Mouse (Mus musculus): ENCODE measurements around the gene Fyn. TPM values are rescaled to one million over a fixed set of nuclear protein-coding genes. Genes with fewer than 3 reads are reported as not detected.

Fyn gene
- polyA plus RNA-seq, 1 experiment from 2014 or later: 6.5 TPM

DNA sequence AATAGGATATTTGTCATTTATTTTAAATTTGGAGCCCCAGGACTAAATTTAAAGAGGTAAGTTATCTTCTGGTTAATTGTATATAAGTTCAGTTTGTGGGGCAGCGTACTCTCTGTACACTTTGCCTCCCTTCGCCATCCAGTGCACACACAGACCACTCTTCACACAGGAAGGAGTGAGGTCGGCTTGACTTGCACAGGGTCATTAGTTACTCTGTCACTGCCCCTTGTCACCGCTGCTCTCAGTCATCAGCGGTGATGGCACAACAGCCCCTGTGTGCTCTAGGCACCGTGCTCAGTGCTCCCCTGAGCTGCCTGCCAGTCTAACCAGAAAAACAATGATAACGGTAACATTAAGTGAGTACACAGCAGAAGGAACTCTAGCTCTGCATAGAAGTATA is 21.9 kb downstream of the Fyn start:
- 83% methylated on average over 7 of the region's 7 CpGs for WGBS (ENCODE audit: insufficient replicate concordance)
- H3K4me1 ChIP-seq (ENCODE audit: insufficient read depth): peaks cover 6% of the 10 kb centered on the region; the same call in 1 of the 2 replicates
- H3K4me2 ChIP-seq (ENCODE audit: low read depth, low read length): no peak overlapping the region
- H3K4me3 ChIP-seq (ENCODE audit: low read depth, low read length): no peak overlapping the region
- H3K27me3 ChIP-seq (ENCODE audit: insufficient read depth, low read length): no peaks in the 10 kb centered on the region
- H3K9me3 ChIP-seq (ENCODE audit: low read length): peaks cover 5% of the 10 kb centered on the region; the same call in 1 of the 2 replicates
- DNase-seq (no peak), ATAC-seq (no peak)
- peaks cover 4% of the 10 kb centered on the region for H3K36me3 ChIP-seq (replicated peaks; ENCODE audit: insufficient read depth, low read length)
- no peak overlapping the region for H3K9ac ChIP-seq (replicated peaks)
- H3K27ac ChIP-seq (ENCODE audit: low read depth): no peak overlapping the region
- no peak for TF ChIP-seq CTCF (IDR thresholded peaks at IDR 0.05; ENCODE audit: low read depth)
- no peak for TF ChIP-seq EP300 (IDR thresholded peaks at IDR 0.05; ENCODE audit: low read depth)

DNA sequence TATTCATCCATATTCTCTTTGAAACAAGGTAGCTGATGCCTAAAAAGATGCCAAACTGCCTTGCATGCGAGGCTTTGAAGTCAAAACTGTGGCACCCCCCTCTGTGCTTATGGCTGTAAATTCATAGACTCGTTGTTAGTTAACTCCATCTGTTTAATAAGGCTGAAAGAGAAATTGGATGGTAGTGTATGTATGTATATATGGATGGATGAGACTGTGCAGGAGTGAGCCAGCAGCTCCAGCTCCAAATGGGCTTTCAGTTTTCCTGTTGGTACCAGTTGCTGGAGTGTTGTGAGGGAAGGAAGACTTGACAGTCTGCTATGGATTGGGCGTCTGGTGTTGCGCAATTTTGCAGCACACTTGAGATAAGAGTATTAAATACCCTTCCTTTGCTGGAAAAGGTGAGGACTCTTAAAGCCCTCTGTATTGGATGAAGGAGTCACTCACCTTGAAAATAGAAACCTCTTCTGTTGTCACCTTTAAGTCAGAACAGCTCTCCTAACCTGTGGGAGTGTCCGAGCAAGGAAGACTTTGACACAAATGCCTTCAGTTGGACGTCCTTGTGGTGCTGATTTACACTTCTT is 24.3 kb downstream of the Fyn start:
- DNase-seq (no peak), ATAC-seq (no peak)
- Histone ChIP-seq H3K27me3 (ENCODE audit: insufficient read depth, low read length) (no peaks in the 10 kb centered on the region), H3K4me1 (ENCODE audit: insufficient read depth) (0 out of 2 replicates have a peak, but pooled peaks cover 2% of the 10 kb centered on the region), H3K4me2 (ENCODE audit: low read depth, low read length) (no peak overlapping the region), H3K9ac (replicated peaks) (no peak overlapping the region), H3K27ac (ENCODE audit: low read depth) (no peak overlapping the region), H3K4me3 (ENCODE audit: low read depth, low read length) (no peak overlapping the region), H3K36me3 (replicated peaks; ENCODE audit: insufficient read depth, low read length) (peaks cover 4% of the 10 kb centered on the region), H3K9me3 (ENCODE audit: low read length) (peaks cover 5% of the 10 kb centered on the region; the same call in 1 of the 2 replicates)
- TF ChIP-seq CTCF (IDR thresholded peaks at IDR 0.05; ENCODE audit: low read depth) (no peak), EP300 (IDR thresholded peaks at IDR 0.05; ENCODE audit: low read depth) (no peak)
- WGBS (ENCODE audit: insufficient replicate concordance): 76% methylated on average over 6 of the region's 6 CpGs

DNA sequence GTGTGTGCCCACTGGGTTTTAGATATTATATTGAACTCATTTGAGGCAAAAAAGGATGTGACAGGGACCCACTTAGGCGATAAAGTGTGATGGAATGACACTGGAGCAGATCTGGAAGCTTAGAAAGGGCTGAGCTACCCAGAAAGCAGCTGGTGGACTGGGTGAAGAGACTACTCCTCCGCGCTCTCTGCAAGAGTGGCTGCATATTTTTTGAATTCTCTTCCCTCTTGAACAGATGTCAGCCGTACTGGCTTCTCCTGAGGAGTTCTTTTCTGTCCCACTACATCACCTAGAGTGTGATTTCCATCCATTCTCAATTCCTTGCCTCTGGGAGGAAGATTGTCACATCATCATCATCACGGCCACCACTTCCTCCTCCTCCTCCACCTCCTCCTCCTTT is 26.9 kb downstream of the Fyn start:
- Histone ChIP-seq H3K9me3 (ENCODE audit: low read length) (peaks cover 4% of the 10 kb centered on the region; the same call in 1 of the 2 replicates), H3K4me3 (ENCODE audit: low read depth, low read length) (no peak overlapping the region), H3K36me3 (replicated peaks; ENCODE audit: insufficient read depth, low read length) (peaks cover 4% of the 10 kb centered on the region), H3K27ac (ENCODE audit: low read depth) (no peak overlapping the region), H3K4me2 (ENCODE audit: low read depth, low read length) (no peak overlapping the region), H3K27me3 (ENCODE audit: insufficient read depth, low read length) (no peaks in the 10 kb centered on the region), H3K4me1 (ENCODE audit: insufficient read depth) (no peaks in the 10 kb centered on the region), H3K9ac (replicated peaks) (no peak overlapping the region)
- 86% methylated on average over 5 of the region's 5 CpGs for WGBS (ENCODE audit: insufficient replicate concordance)
- no peak for ATAC-seq
- no peak for DNase-seq
- no peak for TF ChIP-seq EP300 (IDR thresholded peaks at IDR 0.05; ENCODE audit: low read depth)
- TF ChIP-seq CTCF (IDR thresholded peaks at IDR 0.05; ENCODE audit: low read depth): no peak

DNA sequence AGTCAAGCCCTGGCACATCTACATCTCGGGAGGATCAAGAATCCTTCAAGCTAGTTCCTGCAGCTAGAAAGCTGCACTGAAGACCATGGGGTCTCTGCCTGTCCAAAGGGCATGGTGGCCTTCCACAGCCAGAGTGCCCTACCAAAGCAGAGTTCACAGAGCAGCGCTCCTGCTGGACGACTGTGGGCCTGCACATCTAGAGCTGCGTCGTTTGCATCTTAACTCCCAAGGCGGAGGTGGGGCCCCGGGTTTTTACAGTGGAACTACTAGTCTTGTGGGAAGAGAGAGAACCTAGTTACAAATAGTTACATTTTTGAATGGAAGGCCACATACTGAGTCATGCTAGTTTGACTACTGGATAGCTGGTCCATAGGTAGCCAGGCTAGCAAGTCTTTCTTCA is 30.3 kb downstream of the Fyn start:
- DNase-seq (no peak), ATAC-seq (no peak)
- H3K4me2 ChIP-seq (ENCODE audit: low read depth, low read length): no peak overlapping the region
- no peaks in the 10 kb centered on the region for H3K36me3 ChIP-seq (replicated peaks; ENCODE audit: insufficient read depth, low read length)
- H3K27ac ChIP-seq (ENCODE audit: low read depth): no peak overlapping the region
- no peaks in the 10 kb centered on the region for H3K4me1 ChIP-seq (ENCODE audit: insufficient read depth)
- H3K9ac ChIP-seq (replicated peaks): no peak overlapping the region
- H3K4me3 ChIP-seq (ENCODE audit: low read depth, low read length): no peak overlapping the region
- TF ChIP-seq EP300 (IDR thresholded peaks at IDR 0.05; ENCODE audit: low read depth) (no peak), CTCF (IDR thresholded peaks at IDR 0.05; ENCODE audit: low read depth) (no peak)
- H3K27me3 ChIP-seq (ENCODE audit: insufficient read depth, low read length): no peaks in the 10 kb centered on the region
- WGBS (ENCODE audit: insufficient replicate concordance): 82% methylated on average over 7 of the region's 7 CpGs
- H3K9me3 ChIP-seq (ENCODE audit: low read length): no peaks in the 10 kb centered on the region

DNA sequence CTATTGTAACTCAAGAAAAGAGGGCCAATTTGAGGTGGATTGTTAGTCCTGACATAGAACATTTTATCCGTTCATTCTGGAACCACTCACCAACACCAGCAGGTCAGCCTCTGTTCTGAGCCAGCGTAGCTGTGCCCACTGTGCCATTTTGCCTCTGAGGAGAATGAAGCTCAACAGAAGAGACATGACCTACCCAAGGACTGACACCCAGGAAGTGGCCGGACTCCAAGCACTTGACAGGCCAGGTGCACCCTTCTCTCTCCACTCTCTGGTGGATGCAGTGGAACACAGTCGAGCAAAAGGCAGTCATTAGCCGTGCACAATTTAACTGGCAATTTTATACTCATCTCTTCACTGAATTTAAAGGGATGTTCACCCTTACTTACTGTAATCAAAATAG is 31.5 kb downstream of the Fyn start:
- H3K9me3 ChIP-seq (ENCODE audit: low read length): no peaks in the 10 kb centered on the region
- no peaks in the 10 kb centered on the region for H3K4me1 ChIP-seq (ENCODE audit: insufficient read depth)
- H3K9ac ChIP-seq (replicated peaks): no peak overlapping the region
- no peak for ATAC-seq
- 90% methylated on average over 5 of the region's 5 CpGs for WGBS (ENCODE audit: insufficient replicate concordance)
- no peak for DNase-seq
- H3K4me3 ChIP-seq (ENCODE audit: low read depth, low read length): no peak overlapping the region
- no peak overlapping the region for H3K27ac ChIP-seq (ENCODE audit: low read depth)
- no peak overlapping the region for H3K4me2 ChIP-seq (ENCODE audit: low read depth, low read length)
- no peaks in the 10 kb centered on the region for H3K27me3 ChIP-seq (ENCODE audit: insufficient read depth, low read length)
- no peak for TF ChIP-seq CTCF (IDR thresholded peaks at IDR 0.05; ENCODE audit: low read depth)
- no peak for TF ChIP-seq EP300 (IDR thresholded peaks at IDR 0.05; ENCODE audit: low read depth)
- no peaks in the 10 kb centered on the region for H3K36me3 ChIP-seq (replicated peaks; ENCODE audit: insufficient read depth, low read length)

DNA sequence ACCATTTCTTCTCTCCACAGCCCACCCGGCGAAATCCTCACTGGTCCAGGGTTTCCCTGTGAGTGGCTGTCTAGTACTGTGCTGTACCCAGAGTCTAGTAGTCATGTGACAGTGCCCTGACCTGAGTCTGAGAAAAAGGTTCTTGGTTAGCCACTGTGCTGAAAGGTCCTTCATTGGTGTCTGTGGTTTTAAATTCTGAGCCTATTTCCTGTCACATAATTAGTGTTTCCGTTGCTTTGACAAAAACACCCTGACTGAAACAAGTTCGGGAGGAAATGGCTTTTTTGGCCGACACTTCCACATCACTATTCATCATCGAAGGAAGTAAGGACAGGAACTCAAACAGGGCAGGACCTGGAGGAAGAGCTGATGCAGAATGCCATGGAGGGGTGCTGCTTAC is 33.8 kb downstream of the Fyn start:
- Histone ChIP-seq H3K36me3 (replicated peaks; ENCODE audit: insufficient read depth, low read length) (no peaks in the 10 kb centered on the region), H3K4me1 (ENCODE audit: insufficient read depth) (peaks cover 10% of the 10 kb centered on the region), H3K4me3 (ENCODE audit: low read depth, low read length) (no peak overlapping the region), H3K27me3 (ENCODE audit: insufficient read depth, low read length) (no peaks in the 10 kb centered on the region), H3K9ac (replicated peaks) (no peak overlapping the region), H3K4me2 (ENCODE audit: low read depth, low read length) (no peak overlapping the region), H3K27ac (ENCODE audit: low read depth) (no peak overlapping the region), H3K9me3 (ENCODE audit: low read length) (no peaks in the 10 kb centered on the region)
- no peak for DNase-seq
- no peak for ATAC-seq
- 47% methylated on average over 6 of the region's 6 CpGs for WGBS (ENCODE audit: insufficient replicate concordance)
- no peak for TF ChIP-seq CTCF (IDR thresholded peaks at IDR 0.05; ENCODE audit: low read depth)
- no peak for TF ChIP-seq EP300 (IDR thresholded peaks at IDR 0.05; ENCODE audit: low read depth)

All from liver, postnatal 0 days (tissue).